Mouse (Mus musculus) Patski (cell line): Measurements from ENCODE around the gene Vil1. TPM values are rescaled to one million over a fixed set of nuclear protein-coding genes. Genes with fewer than 3 reads are reported as not detected.

ENCODE experiments used
- ATAC-seq: fragments of 100-300 bp; one replicate; pipeline ENCODE4 v1.8.0; 2021
- CTCF ChIA-PET: fragments of 350-600 bp; sonication (Branson Sonifier 250); formaldehyde crosslinking; loops from one replicate; lab custom pipeline; 2022; ENCODE audit warnings: inconsistent platforms; lab: Charles Lee
- POLR2A ChIA-PET: fragments of 350-600 bp; sonication (Branson Sonifier 250); formaldehyde crosslinking; loops from one replicate; lab custom pipeline; 2022; ENCODE audit warnings: antibody characterized with exemption, inconsistent platforms; lab: Charles Lee
- DNase-seq: peaks from one replicate; pipeline ENCODE4 v3.0.0-alpha.2; 2011; ENCODE audit warnings: low read depth, low spot score
- H3K27me3 ChIP-seq: fragments of 371-371 bp; one replicate; pipeline ENCODE4 v1.5.1; 2021
- CTCF ChIP-seq: fragments of 100-300 bp; IDR thresholded peaks from one replicate; pipeline ENCODE4 v1.5.1; 2021
- in situ Hi-C: fragments of 300-500 bp; cut with MboI; formaldehyde crosslinking; loops from 3 replicates; pipeline ENCODE4 v1.11.1; 2018; ENCODE audit warnings: low pct_unique_long_range_greater_than_20kb, mixed read lengths
- polyA plus RNA-seq: library from polyadenylated mRNA; unstranded; gene quantifications from one replicate; pipeline ENCODE4 v1.2.3, GENCODE M21; 2021

Gene Vil1
- polyA plus RNA-seq, 1 experiment from 2014 or later = 0.13 TPM

- in situ Hi-C loops = no loop called here
- ATAC-seq = no peak
- TF ChIP-seq CTCF = no peak
- no peaks in the 10 kb centered on the region for H3K27me3 ChIP-seq
- POLR2A ChIA-PET = interaction anchor here (1.4 kb wide), 1 partner anchor 14 kb away, joined by 5 read pairs; no protein-coding TSS in a partner anchor
- CTCF ChIA-PET = interaction anchor here (1.0 to 1.6 kb wide), 4 partner anchors 9 to 38 kb away, joined by 3 to 4 read pairs (median 3); no protein-coding TSS in a partner anchor
- DNase-seq = no peak
Observed at GRCm38 (mm10) chr1:74411753-74412325, 2.7 kb downstream of the Vil1 start.

GRCm38 (mm10) chr1:74412711-74413110, 3.5 kb downstream of the Vil1 start:
- no peak for ATAC-seq
- POLR2A ChIA-PET = interaction anchor here (1.4 kb wide), 1 partner anchor 15 kb away, joined by 5 read pairs; no protein-coding TSS in a partner anchor
- H3K27me3 ChIP-seq = no peaks in the 10 kb centered on the region
- in situ Hi-C loops = no loop called here
- TF ChIP-seq CTCF = no peak
- DNase-seq = no peak
- CTCF ChIA-PET = interaction anchor here (1.0 to 1.6 kb wide), 3 partner anchors 24 to 37 kb away, joined by 3 to 4 read pairs (median 3); no protein-coding TSS in a partner anchor

- POLR2A ChIA-PET = no interaction called here
- H3K27me3 ChIP-seq = no peaks in the 10 kb centered on the region
- TF ChIP-seq CTCF = no peak
- in situ Hi-C loops = no loop called here
- CTCF ChIA-PET = interaction anchor here (0.8 to 1.6 kb wide), 2 partner anchors 9 to 16 kb away, joined by 3 read pairs; no protein-coding TSS in a partner anchor
- DNase-seq (no peak), ATAC-seq (no peak)
Observed at GRCm38 (mm10) chr1:74415143-74415542, 6.0 kb downstream of the Vil1 start.

- in situ Hi-C loops = no loop called here
- no peak for DNase-seq
- H3K27me3 ChIP-seq = no peaks in the 10 kb centered on the region
- ATAC-seq = no peak
- POLR2A ChIA-PET = interaction anchor here (0.6 kb wide), 1 partner anchor 544 kb away, joined by 3 read pairs; no protein-coding TSS in a partner anchor
- TF ChIP-seq CTCF = no peak
- CTCF ChIA-PET = interaction anchor here (0.6 to 2.4 kb wide), 3 partner anchors 11 to 1797 kb away, joined by 3 to 11 read pairs (median 3); no protein-coding TSS in a partner anchor
Observed at GRCm38 (mm10) chr1:74418747-74419439, 9.7 kb downstream of the Vil1 start.

GRCm38 (mm10) chr1:74419440-74419794, 10.2 kb downstream of the Vil1 start:
- ATAC-seq (no peak), DNase-seq (no peak)
- no peak for TF ChIP-seq CTCF
- H3K27me3 ChIP-seq = no peaks in the 10 kb centered on the region
- ChIA-PET POLR2A (interaction anchor here (0.6 kb wide), 1 partner anchor 545 kb away, joined by 3 read pairs; no protein-coding TSS in a partner anchor), CTCF (interaction anchor here (1.0 to 2.4 kb wide), 2 partner anchors 11 to 33 kb away, joined by 3 to 11 read pairs; no protein-coding TSS in a partner anchor)
- in situ Hi-C loops = no loop called here

GRCm38 (mm10) chr1:74423147-74423546, 14.0 kb downstream of the Vil1 start:
- ATAC-seq (no peak), DNase-seq (no peak)
- no peak for TF ChIP-seq CTCF
- H3K27me3 ChIP-seq = no peaks in the 10 kb centered on the region
- ChIA-PET POLR2A (no interaction called here), CTCF (interaction anchor here (1.2 to 1.3 kb wide), 2 partner anchors 10 to 25 kb away, joined by 3 read pairs; no protein-coding TSS in a partner anchor)
- in situ Hi-C loops = no loop called here

- no peak for DNase-seq
- ChIA-PET CTCF (interaction anchor here (0.8 kb wide), 1 partner anchor 12 kb away, joined by 3 read pairs; no protein-coding TSS in a partner anchor), POLR2A (no interaction called here)
- no peak for TF ChIP-seq CTCF
- no peaks in the 10 kb centered on the region for H3K27me3 ChIP-seq
- ATAC-seq = no peak
- in situ Hi-C loops = no loop called here
Observed at GRCm38 (mm10) chr1:74425845-74426244, 16.7 kb downstream of the Vil1 start.

GRCm38 (mm10) chr1:74433220-74433619, 24.0 kb downstream of the Vil1 start:
- no peak for DNase-seq
- ATAC-seq = no peak
- in situ Hi-C loops = no loop called here
- ChIA-PET POLR2A (interaction anchor here (1.2 kb wide), 1 partner anchor 284 kb away, joined by 3 read pairs; no protein-coding TSS in a partner anchor), CTCF (interaction anchor here (0.8 to 1.9 kb wide), 5 partner anchors 9 to 34 kb away, joined by 3 to 5 read pairs (median 3); no protein-coding TSS in a partner anchor)
- H3K27me3 ChIP-seq = no peaks in the 10 kb centered on the region
- TF ChIP-seq CTCF = no peak

- DNase-seq = no peak
- H3K27me3 ChIP-seq = no peaks in the 10 kb centered on the region
- no peak for ATAC-seq
- TF ChIP-seq CTCF = no peak
- ChIA-PET CTCF (interaction anchor here (1.2 to 1.9 kb wide), 2 partner anchors 13 to 35 kb away, joined by 3 to 5 read pairs; no protein-coding TSS in a partner anchor), POLR2A (no interaction called here)
- in situ Hi-C loops = no loop called here
Observed at GRCm38 (mm10) chr1:74434596-74434995, 25.4 kb downstream of the Vil1 start.

GRCm38 (mm10) chr1:74435563-74435962, 26.4 kb downstream of the Vil1 start:
- no peak for ATAC-seq
- no peak for DNase-seq
- ChIA-PET POLR2A (interaction anchor here (0.6 kb wide), 1 partner anchor 22 kb away, joined by 3 read pairs; no protein-coding TSS in a partner anchor), CTCF (interaction anchor here (3.8 kb wide), 1 partner anchor 11 kb away, joined by 16 read pairs; no protein-coding TSS in a partner anchor)
- no peak for TF ChIP-seq CTCF
- no peaks in the 10 kb centered on the region for H3K27me3 ChIP-seq
- in situ Hi-C loops = no loop called here
